Mouse (Mus musculus): ENCODE results near the gene Psme1.

GRCm38 (mm10) chr14:55618486-55619195 lies 40.7 kb downstream of the Psme1 start:
- TF ChIP-seq CTCF (IDR thresholded peaks at IDR 0.05; ENCODE audit: low read depth) = no peak
- TF ChIP-seq EP300 (IDR thresholded peaks at IDR 0.05; ENCODE audit: low read depth) = no peak
